Mouse (Mus musculus): Measurements from ENCODE around the gene Spryd4. TPM values are rescaled to one million over a fixed set of nuclear protein-coding genes. Genes with fewer than 3 reads are reported as not detected.

The Spryd4 gene
- total and polyA plus RNA-seq, 3 experiments, result 17.2 to 19.6 TPM; not detected in 1

DNA sequence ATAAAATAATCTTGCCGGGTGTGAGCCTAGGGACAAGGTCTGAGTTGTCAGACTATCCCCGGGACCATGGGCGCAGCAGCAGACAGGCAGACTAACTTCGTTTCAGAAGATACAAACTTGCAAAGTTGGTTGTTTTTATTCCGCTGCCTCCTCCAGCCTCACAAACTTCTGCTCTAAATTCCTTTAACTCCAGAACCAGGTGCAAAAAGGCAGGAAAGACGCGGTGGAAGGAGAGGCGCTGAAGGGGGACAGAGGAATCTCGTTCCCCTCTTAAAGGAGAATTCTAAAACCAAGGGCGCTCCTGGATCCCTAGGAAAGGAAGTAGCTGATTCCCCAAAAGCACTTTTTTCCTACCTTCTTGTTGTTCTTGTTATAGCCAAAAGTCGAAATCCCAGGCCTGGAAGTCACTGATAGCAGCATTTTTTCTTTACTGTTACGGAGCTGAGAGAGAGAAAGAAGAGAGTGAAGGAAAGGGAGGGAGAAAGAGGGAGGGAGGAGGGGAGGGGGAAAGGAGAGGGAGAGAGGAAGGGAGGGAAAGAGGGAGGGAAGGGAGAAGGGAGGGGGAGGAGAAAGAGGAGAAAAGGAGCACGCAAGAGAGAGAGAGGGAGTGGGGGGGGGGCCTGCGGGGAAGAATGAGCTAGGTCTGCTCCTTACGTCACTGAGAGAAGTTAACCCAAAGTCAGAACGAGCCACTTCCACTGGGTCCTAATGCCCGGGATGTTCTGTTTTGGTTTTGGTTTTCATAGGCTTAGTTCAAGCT lies 35.4 kb downstream of the Spryd4 start:
- Histone ChIP-seq H3K4me3 (ENCODE audit: control insufficient read depth in 1 of 2, insufficient read depth in 1 of 2, low read depth in 2 of 2, low read length in 2 of 2) (peak overlapping the region; percentile 90 to 94), H3K27ac (ENCODE audit: control insufficient read depth, low read depth, low read length) (peak overlapping the region; percentile 43), H3K4me1 (ENCODE audit: control insufficient read depth in 1 of 2, insufficient read depth in 2 of 2, low read length in 2 of 2) (peaks cover 0 to 6% of the 10 kb centered on the region in 2 experiments; a peak in 1 of 4 replicates), H3K9me3 (replicated peaks; ENCODE audit: insufficient read depth, low read length) (no peaks in the 10 kb centered on the region), H3K36me3 (ENCODE audit: control insufficient read depth in 1 of 2, insufficient read depth in 2 of 2, low read length in 2 of 2) (peaks cover 0 to 8% of the 10 kb centered on the region in 2 experiments; a peak in 2 of 4 replicates), H3K9ac (ENCODE audit: control insufficient read depth, low read depth, low read length, poor library complexity, severe bottlenecking) (peak overlapping the region; percentile 76), H3K27me3 (ENCODE audit: control insufficient read depth in 1 of 2, insufficient read depth in 2 of 2, low read length in 2 of 2) (no peaks in the 10 kb centered on the region), H3K79me2 (ENCODE audit: control insufficient read depth, insufficient read depth, low read length, poor library complexity) (peaks cover 2% of the 10 kb centered on the region; the same call in 1 of the 2 replicates)
- TF ChIP-seq MAZ (IDR thresholded peaks at IDR 0.05; ENCODE audit: low read depth, low read length) (peak; percentile 98), TBP (IDR thresholded peaks at IDR 0.05; ENCODE audit: low read depth, low read length) (peak; percentile 65), KAT2A (conservative IDR thresholded peaks at IDR 0.05; ENCODE audit: low read depth, low read length) (peak; percentile 50), TCF12 (IDR thresholded peaks at IDR 0.05; ENCODE audit: low read depth, low read length) (peak; percentile 51; the same call in 1 of the 2 replicates), MXI1 (IDR thresholded peaks at IDR 0.05; ENCODE audit: low read depth, low read length) (peak; percentile 76), MAX (IDR thresholded peaks at IDR 0.05; ENCODE audit: low read length) (peak; percentile 48; the same call in 1 of the 2 replicates), RCOR1 (IDR thresholded peaks at IDR 0.05; ENCODE audit: low read depth, low read length) (peak; percentile 64; the same call in 1 of the 2 replicates), E2F4 (IDR thresholded peaks at IDR 0.05; ENCODE audit: borderline replicate concordance, low read depth, low read length) (no peak), SIN3A (IDR thresholded peaks at IDR 0.05; ENCODE audit: low read length) (peak; percentile 99), CHD1 (IDR thresholded peaks at IDR 0.05; ENCODE audit: low read depth, low read length) (0 out of 2 replicates have a peak, but pooled peaks have one; percentile 73), BHLHE40 (IDR thresholded peaks at IDR 0.05; ENCODE audit: borderline replicate concordance, low read depth, low read length) (peak; percentile 49), MAFK (IDR thresholded peaks at IDR 0.05; ENCODE audit: borderline replicate concordance, low read depth, low read length) (no peak), EP300 (IDR thresholded peaks at IDR 0.05; ENCODE audit: low read depth in 1 of 2, low read length in 2 of 2) (peak; percentile 20 to 59; a peak in 3 of 4 replicates), ZC3H11A (IDR thresholded peaks at IDR 0.05; ENCODE audit: low read depth, low read length) (no peak), NELFE (IDR thresholded peaks at IDR 0.05; ENCODE audit: low read depth, low read length) (0 out of 2 replicates have a peak, but pooled peaks have one; percentile 4), ZNF384 (IDR thresholded peaks at IDR 0.05; ENCODE audit: low read depth, low read length) (peak; percentile 75), MYC (IDR thresholded peaks at IDR 0.05; ENCODE audit: low read depth, low read length) (no peak), USF2 (IDR thresholded peaks at IDR 0.05; ENCODE audit: borderline replicate concordance in 1 of 2, insufficient read depth in 1 of 2, low read depth in 1 of 2, low read length in 2 of 2) (no peak), ELF1 (IDR thresholded peaks at IDR 0.05; ENCODE audit: low read depth, low read length) (peak; percentile 57; the same call in 1 of the 2 replicates), SMC3 (IDR thresholded peaks at IDR 0.05; ENCODE audit: low read depth, low read length) (peak; percentile 13; the same call in 1 of the 2 replicates), HCFC1 (IDR thresholded peaks at IDR 0.05; ENCODE audit: low read depth, low read length) (peak; percentile 79), ETS1 (IDR thresholded peaks at IDR 0.05; ENCODE audit: low read depth, low read length) (peak; percentile 83)
- DNase-seq (ENCODE audit: low read depth, low spot score), result peak; percentile 89
